Mouse (Mus musculus) urinary bladder, postnatal 4 days (tissue): Measurements from ENCODE around the gene Lonrf2.
A peak's percentile ranks its signal among the peaks of the same experiment; 100 is the strongest.

Experiments used
- DNase-seq, 2 experiments: peaks; one replicate each; pipeline ENCODE4 v3.0.0; 2021 to 2022; ENCODE audit warnings: low spot score in 2 of 2

Gene Lonrf2

DNA sequence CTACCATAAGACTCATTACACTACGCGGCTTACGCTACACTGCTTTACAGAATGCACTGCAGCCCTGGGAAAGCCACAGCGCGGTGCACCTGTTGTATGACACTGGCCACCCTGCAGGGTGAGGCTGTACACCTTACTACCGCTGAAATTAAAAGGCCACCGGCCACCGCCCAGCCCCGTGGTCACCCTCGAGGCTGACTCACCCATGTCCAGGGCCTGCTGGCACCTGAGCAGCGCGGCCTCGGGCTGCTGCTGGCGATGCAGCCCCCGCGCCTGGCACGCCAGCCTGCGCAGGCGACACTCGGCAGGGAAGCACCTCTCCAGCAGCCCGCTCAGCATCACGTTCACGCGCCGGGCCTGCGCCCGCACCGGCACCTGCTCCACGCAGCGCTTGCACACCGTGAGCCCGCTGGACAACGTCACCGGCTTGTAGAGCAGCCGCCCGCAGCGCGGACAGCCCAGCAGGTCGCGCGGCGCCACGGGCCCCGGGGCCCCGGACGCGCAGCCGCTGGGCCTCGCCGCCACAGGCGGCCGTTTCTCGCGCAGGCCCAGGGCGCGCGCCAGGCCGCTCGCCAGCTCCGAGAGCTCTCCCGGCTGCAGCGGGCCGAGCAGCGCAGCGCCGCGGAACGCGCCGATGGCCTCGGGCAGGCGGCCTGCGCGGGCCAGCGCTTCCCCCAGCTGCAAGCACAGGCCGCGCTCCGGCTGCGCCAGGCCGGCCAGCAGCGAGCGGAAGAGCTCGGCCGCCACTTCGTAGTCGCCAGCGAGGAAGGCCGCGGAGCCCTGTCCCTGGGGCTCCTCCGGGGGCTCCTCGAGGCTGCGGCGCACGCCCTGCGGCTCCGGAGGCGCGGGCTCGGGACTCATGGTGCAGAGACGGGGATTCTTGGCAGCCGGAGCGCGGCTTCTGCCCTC is 689 bp downstream of the Lonrf2 start:
- peak in 1 of 2 experiments; percentile 27 for DNase-seq

DNA sequence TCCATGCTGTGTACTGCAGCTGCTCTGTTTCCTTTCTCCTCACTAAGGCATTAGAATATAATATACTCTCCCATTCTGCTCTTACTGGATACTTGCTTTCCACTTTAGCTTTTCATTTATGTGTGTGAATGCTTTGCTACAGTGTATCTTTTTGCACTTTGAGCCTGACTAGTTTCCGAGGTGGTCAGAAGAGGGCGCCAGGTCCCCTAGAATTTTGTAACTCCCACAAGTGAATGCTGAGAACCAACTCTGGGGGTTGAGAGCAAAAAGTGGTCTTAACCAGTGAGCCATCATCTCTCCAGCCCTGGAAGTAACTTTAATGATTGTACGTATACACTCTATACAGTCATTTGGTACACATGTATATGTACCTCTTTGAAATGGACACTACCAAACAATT is 1.6 kb downstream of the Lonrf2 start:
- no peak for DNase-seq

DNA sequence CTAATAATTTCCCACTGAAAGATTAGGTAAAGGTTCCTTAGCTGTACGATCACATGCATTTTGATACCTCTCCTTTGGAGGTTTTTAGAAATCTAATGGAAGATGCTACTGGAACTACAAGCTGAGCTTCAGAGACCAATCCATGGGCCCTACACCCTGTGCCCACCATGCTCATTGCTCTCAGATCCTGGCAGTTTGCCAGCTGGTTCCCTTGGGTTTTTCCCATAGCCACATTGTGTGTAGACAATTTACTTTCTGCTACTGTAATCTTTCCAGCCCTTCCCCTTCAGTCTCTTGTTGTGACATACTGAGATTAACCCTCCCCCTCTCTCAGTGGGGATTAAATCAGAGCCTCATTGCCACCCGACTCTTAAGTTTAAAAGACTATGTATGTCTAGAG is 11.6 kb downstream of the Lonrf2 start:
- no peak for DNase-seq

DNA sequence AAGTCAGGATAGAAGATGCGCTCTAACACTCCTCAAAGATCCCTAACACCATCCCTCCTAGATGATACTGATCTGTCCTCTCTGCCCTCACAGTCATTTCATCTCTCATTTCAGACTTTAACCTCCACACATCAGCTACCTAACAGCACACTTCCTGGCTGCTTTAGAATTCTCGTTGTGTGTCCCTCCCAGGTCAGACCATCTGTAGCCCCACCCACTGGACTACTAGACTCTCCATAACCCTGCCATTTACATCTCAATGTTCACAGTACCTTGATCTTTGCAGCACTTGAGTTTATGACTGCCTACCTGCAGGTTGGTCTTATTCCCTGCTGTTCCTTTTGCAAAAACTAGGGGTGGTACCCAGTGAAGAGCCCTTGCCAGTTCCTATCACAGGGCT is 12.7 kb downstream of the Lonrf2 start:
- DNase-seq = no peak

DNA sequence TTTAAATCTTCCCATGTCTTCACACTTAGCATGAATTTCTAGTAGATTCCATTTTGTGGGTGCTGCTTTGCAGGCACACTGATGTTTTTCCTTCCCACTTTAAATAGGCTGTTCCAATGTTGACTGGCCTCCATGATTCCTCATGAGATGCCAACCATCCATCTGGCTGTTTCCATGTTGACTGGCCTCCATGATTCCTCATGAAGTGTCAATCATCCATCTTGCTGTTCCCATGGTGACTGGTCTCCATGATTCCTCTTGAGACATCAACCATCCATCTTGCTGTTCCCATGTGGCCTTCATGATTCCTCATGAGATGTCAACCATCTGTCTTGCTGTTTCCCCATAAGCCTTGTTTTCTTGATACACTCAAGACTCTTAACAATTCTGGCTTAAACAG is 16.8 kb downstream of the Lonrf2 start:
- DNase-seq = no peak

DNA sequence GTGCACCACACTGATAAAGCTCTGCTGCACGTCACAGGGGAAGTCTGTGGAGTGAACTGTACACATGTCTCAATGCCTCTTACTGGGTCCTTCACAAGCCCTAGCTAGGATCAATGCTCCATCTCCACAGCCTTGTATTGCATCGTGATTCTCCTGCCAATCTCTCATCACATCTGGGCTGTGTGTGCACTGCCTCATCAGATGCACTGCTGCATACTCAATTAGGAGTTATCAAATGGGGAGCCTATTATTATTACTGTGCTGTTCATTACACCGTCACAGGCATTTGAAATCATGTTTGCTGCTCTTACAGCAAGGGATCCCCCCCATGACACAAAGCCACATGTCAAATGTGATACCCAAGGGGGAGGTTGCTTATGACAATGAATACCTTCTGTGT is 18.8 kb downstream of the Lonrf2 start:
- DNase-seq = no peak

DNA sequence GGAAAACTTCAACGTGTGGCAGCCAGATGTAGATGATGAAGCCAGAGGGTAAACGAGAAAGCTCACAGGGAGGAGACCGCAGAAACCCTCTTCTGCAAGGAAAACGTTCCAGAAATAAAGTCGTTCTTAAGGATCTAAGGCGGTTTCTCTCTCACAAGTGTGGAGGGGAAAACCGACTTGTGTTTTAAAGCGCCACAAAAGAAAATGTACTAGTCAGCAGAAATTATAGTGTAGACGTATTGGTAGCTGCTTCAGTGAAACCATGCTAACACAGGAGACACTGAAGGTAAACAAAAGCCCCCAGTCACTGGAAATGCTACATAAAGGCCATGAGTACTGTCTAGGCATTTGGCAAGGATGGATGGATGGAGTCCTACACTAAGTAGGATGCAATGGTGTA is 19.2 kb downstream of the Lonrf2 start:
- no peak for DNase-seq

DNA sequence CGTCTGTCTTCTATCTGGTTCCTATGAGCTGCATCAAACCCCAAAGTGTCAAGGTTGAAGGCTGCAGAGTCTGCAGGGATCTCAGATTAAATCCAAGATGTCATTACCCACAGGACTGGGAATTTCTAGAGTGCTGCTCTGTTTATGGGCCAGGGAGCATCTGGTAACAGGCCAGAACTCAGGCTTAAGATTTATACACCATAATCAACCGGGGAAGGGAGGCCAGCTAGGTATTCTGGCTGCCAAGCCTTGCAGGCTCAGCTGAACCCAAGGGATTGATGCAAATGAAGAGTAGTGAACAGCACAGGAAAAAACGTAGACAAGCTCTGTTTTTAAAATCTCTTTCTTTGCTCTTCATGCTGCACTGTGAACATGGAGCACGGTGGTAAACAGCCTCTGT is 20.2 kb downstream of the Lonrf2 start:
- no peak for DNase-seq

DNA sequence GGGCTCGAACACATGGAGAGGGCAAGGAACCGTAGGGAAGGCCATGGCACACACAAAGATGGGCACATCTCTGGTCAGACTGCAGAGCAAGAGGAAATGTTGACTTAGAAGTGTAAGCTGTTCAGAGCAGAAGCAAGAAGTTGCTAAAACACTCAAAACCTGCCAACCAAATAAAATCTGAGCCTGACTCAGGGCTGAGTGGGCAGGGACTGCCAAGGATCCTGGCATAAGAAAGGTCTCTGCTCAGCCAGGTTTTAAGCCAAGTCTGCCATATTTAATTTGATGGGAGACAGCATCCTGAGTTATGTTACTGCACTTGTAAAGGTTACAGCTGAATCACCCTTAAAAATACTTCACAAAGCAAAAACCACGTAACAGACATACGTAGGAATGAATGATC is 29.4 kb downstream of the Lonrf2 start:
- DNase-seq = no peak

DNA sequence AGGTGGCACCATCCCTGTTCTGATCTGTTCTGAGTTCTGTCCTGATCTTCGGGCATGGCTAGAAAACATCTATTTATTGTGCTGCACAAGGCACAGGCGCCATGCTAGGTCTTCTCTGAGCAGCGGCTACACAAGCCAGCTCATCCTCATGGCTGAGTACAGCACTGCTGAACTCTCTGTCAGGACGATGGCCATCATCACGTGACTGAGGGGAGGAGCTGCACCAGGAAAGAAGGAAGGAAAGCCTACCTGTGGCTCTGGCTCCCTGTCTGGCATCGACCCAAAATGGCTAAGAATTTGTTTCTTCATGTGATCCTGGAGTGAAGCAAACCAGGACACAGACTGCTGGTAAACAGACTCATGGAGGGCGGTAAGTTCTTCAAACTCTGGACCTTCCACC is 36.1 kb downstream of the Lonrf2 start:
- no peak for DNase-seq

DNA sequence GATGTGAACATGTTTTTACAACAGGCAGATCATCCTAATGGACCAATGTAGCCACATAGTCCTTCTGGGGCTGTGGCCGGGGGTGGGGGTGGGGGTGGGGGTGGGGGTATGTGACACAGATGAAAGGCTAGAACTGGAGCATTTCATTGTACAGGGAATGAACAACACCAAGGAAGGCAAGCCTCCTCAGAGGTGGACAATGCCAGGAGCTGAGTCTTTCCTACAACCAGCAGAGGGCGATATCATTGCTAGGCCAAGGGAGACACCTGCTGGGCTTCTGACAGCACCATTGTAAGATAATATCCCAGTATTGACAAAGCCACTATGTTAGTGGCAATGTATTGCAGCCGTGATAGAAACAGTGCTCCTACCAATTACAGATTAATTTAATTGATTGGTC is 37.2 kb downstream of the Lonrf2 start:
- no peak for DNase-seq

DNA sequence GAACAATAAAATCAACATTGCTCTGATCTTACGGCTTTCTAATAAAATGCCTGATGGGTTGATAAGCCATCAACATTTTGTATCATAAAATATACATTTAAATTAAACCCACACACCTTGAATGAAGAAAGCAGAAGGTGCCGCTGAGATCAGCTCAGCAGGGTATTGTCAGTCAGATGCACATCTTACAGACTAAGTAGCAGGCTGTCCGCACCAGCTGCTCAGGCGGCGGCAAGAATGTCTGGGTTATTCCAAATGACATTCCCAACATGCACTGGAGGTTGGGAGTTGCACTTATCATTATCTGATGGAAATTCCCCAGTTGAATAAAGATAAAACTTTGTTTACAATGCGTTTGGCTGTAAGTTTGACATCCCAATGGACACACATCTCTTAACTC is 39.6 kb downstream of the Lonrf2 start:
- DNase-seq = no peak

DNA sequence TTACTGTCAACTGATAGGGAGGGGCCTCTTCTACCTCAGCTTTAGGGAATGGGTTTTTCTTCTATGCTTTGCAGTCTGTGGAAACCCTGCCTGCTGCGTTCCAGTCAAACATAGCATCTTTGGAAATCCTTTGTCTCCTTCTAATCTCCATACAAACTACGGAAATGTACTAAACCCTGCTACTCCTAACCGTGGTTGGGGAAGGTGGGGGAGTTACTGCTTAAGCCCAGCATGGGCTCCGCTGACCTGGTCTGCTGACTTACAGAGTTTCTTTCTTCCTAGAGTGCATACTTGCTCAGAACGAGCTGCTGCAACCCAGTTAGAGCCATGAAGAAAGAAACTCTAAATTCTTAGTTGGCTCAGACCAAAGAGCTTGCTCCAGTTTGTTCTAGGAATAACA is 41.0 kb downstream of the Lonrf2 start:
- DNase-seq = no peak

DNA sequence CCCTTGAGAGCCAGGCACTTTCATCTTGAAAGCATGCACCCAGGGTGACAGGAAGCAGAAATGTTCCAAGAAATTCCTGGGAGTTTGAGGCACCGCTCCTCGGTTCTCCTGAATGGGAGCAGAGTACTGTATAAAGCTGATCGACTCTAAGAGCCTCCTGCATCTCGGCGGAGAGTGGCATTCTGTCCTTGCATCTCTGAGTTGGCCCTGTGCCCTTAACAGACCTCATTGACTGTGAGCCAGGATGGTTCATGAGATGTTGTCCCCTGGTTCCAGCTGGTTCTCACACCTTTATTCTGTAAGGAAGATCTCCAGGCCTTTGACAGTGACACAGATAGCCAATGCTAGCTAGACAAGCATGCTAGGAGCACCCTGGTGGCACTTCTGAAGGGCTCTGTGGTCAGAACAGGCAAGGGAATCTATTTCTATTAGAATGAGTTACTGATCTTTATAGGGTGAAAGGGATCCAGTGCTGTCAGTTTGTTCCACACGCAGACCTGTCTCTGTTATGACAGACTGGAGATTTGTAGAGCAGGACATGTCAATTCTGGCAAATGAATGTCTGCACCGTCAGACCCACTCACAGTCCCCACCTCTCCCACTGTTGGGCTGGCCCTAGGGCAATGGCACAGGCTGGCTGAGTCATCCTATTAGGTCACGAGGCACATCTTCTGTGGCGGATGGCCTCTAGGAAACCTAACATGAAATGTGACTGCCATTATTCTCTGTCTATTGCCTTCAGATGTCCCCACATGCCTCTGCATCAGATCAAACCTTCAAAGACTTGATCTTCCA is 45.3 kb downstream of the Lonrf2 start:
- peak in 1 of 2 experiments; percentile 15 for DNase-seq

DNA sequence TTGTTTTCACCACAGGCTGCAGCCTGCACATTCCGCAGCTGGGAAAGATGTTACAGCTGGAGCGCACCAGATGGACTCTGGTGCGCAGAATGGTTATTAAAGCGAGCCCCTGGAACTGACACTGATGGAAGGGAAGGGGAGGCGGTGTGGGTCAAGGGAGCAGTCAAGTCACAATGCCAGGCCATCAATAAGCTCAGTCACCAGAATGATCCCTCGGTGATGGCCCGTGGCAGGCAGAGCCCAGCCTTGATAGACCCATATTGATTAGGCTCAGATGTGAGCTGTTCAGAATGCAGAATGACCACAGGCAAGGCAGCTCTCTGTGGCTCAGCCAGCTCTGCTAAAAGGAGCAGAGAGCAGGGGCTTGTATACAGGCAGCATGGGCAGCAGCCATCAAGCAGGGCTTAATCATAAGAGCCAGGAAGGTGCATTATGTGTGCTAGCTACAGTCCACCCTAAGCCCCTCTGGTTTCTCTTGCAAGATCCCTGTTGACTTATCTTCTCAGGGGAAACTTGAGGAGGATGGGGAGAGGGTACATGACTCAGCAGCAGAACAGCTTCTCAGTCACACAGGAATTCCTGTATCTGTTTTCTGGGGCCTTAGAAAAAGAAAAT is 46.4 kb downstream of the Lonrf2 start:
- peak in 1 of 2 experiments; percentile 15 for DNase-seq

DNA sequence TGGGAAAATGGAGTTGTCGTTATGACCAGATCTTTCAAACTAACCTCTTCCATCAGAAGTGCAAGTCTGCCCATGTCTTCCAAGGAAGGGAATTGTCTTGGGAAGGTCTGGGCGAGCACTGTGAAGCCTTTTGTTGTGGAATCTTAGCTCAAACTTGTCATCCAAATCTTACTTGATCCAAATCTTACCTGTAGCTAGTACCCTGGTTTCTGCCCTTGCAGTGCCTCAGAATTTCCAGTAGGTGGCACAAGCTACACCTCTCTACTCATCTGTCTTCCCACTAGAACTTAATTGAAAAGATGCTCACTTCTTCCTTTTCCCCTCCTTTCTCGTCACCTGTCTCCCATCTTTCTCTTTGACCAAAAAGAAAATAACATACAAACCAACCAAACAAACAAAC is 47.6 kb downstream of the Lonrf2 start:
- no peak for DNase-seq

DNA sequence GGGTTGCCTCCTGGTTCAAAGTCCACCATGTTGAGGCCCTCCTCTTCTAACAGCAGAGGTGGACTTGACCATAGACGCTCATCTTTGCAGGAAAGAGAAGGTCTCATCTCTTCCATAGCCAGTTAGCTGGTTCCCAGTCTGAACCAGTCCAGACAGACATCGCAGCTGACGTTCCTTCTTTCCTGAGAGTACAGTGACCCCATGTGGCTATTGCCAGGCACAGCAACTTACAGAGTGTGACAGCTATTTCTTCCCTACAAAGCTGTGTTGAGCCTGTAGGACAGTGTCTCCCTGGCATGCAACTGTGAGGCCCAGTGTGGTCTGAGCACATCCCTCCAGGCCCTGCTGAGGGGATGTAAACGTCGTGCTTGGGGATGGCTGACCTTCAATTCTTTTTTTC is 49.1 kb downstream of the Lonrf2 start:
- peak in 1 of 2 experiments; percentile 36 for DNase-seq

DNA sequence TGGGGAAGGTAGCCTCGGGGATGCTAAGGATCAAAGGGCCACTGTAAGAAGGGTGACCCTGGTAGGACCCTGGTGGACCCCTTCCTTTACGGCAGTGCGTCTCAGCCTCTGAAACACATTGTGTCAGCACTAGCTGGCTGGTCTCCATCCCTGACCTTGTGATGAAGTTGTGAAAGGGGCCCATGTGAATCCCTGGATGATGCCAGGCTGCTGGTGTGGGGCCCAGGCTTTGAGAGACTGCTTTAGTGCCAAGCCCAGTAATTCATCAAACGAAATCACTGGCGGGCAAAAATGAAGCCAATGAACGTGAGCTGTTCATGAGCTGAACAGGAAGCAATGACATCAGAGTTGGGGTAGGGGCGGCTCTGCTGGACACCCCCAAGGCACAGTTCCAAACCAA is 50.2 kb downstream of the Lonrf2 start:
- DNase-seq = no peak

DNA sequence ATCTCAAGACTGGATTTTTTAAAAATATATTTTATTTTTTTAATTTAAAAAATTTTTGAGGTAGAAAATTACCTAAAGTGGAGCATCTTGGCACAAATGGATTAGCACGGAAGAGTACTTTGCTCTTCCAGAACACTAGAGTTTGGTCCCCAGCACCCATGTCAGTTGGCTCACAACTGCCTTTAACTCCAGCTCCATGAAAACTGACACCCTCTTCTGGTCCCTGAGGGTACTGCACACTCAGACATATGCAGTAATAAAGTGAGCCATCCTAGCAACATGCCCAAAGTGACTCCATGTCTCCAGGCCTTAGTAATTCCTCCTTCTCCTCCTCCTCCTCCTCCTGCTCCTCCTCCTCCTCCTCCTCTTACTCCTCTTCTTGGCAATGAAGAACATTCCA is 58.2 kb downstream of the Lonrf2 start:
- no peak for DNase-seq

DNA sequence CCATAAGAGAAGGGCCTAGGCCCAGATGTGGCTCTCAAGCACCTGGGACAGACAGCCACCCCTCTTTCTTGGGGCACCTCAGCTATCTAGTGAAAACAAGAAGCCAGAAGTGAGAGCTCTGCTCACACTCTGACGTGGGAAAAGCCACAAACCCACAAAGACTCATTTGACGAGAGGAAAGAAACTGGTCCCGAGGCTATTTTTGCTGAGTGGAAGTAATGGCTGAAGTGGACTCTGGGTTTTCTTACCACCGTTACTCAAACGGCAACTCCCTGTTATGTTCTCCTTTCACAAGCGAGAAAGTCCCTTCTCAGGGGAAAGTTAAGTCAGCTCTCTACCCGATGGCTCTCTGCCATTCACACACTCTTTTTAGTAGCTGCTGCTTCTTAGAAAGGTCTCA is 59.0 kb downstream of the Lonrf2 start:
- no peak for DNase-seq

DNA sequence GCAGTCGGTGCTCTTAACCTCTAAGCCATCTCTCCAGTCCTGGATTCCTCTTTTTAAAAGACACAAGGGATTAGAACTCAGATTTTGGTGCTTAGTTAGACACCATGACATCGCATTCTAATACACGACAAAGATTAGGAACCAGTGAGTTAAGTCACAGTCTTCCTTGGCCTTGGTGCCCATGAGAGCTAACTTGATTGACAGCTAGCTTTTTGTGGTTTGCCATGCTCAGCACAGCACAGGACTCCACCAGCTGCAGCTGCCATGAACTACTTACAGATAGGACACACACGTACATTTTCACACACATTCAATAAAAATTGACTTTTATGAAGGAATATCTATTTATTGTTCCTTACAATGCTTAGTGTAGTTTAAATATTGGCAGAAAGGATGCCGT is 60.8 kb downstream of the Lonrf2 start:
- no peak for DNase-seq

DNA sequence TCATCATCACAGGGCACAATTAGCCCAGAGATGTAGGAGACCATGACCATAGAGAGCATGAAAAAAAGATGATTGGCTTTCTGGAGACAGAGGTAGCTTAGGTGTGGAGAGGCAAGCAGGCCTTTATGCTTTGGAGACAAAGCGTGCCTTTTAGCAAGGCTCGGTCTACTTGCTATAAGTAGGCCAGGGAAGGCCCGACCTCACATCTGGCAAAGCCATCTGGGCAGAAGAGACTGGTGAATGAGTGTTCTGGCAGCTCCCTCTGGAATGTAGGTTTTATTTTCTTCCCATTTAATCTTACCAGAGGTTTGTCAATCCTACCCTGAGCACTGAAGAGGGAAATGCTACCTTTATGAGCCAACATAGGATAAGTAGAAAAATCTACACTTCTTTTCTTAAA is 65.8 kb downstream of the Lonrf2 start:
- DNase-seq = no peak

DNA sequence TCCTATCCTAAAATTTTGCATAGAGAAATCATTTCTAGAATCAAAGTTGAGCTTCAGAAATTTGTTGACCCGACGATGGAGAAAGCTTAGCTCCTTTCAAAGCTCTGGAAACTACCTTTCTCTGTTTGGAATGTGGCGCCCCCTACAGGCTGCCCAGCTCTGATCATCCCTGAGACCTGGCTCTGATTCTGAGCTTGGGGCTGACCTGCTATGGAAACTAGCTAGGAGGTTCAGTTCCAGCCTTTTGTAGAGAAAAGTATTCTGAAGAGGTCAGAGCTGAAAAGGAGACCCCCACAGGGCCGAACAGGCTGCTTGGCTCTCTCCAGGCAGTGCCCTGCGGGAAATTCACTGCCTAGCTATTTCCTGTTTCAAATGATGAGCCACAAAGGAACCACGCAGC is 66.6 kb downstream of the Lonrf2 start:
- peak in 1 of 2 experiments; percentile 75 for DNase-seq
